Mouse (Mus musculus) CH12F3 (cell line): ENCODE results near the gene Zfyve28.

Experiments
- in situ Hi-C: fragments of 300-500 bp; cut with MboI; formaldehyde crosslinking; loops from 2 replicates; pipeline ENCODE4 v1.14.3; 2020; ENCODE audit warnings: low sequenced_read_pairs

Gene Zfyve28

DNA sequence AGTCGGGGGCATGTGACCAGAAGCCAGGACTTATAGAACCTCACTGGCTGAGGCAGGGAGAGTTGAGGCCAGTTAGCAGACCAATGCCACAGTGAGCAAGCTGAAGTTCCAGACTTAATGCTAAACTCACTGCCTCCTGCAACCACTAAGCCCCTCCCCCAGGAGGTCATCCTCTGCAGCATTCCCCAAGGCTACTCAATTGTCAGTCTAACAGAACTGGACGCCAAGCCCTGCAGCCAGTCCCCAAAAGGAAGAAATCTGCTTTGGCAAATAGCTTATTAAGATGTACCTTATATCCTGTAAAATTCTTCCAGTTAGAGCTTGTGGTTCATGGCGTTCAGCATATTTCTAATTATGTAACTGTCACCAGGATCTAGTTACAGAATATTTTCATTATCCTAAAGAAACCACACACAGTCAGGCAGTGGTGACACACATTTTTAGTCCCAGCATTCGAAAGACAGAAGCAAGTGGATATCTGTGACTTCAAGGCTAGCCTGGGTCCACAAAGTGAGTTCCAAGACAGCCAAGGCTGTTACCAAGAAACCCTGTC, 35.2 kb downstream of the Zfyve28 start:
- in situ Hi-C loops = loop anchor here (5.0 kb wide), 1 partner anchor 36 kb away; no protein-coding TSS in a partner anchor

DNA sequence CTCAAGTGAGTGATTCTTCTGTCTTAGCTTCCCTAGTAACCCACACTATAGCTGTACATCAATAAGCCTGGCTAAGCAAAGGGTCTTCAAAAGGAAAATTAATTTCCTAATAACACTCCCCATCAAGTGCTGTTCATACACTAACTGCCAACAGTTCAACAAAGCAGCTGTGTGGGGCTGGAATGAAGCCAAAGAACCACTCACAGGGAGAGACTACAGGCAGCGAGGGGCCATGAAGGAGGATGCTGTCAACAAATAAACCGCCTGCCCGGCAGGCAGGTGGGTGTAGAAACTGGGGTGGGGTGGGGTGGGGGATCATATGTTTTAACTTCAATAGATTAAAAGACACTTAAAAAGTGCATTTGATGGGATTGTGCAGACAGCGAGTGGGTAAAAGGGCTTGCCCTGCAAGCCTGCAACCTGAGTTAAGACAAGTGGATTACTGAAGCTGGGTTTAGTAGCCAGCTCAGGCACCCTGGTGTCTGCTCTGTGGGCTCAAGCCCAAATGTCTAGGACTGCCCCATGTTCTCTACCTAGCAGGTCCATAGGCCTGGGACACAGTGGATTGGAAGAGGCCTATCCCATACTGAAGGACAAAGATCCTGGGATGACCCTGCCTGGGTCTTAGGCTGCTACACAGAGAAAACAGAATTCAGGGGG, 35.8 kb downstream of the Zfyve28 start:
- in situ Hi-C loops = loop anchor here (5.0 kb wide), 1 partner anchor 35 kb away; no protein-coding TSS in a partner anchor

- in situ Hi-C loops = loop anchor here (5.0 kb wide), 1 partner anchor 34 kb away; no protein-coding TSS in a partner anchor
Measured at GRCm38 (mm10) chr5:34251794-34252193, 36.5 kb downstream of the Zfyve28 start.

GRCm38 (mm10) chr5:34250090-34250489, 38.2 kb downstream of the Zfyve28 start:
- in situ Hi-C loops = loop anchor here (5.0 kb wide), 1 partner anchor 33 kb away; no protein-coding TSS in a partner anchor

GRCm38 (mm10) chr5:34249132-34249531, 39.1 kb downstream of the Zfyve28 start:
- in situ Hi-C loops = no loop called here

- in situ Hi-C loops = no loop called here
Measured at GRCm38 (mm10) chr5:34246443-34246842, 41.8 kb downstream of the Zfyve28 start.

- in situ Hi-C loops = no loop called here
Measured at GRCm38 (mm10) chr5:34243062-34243461, 45.2 kb downstream of the Zfyve28 start.

DNA sequence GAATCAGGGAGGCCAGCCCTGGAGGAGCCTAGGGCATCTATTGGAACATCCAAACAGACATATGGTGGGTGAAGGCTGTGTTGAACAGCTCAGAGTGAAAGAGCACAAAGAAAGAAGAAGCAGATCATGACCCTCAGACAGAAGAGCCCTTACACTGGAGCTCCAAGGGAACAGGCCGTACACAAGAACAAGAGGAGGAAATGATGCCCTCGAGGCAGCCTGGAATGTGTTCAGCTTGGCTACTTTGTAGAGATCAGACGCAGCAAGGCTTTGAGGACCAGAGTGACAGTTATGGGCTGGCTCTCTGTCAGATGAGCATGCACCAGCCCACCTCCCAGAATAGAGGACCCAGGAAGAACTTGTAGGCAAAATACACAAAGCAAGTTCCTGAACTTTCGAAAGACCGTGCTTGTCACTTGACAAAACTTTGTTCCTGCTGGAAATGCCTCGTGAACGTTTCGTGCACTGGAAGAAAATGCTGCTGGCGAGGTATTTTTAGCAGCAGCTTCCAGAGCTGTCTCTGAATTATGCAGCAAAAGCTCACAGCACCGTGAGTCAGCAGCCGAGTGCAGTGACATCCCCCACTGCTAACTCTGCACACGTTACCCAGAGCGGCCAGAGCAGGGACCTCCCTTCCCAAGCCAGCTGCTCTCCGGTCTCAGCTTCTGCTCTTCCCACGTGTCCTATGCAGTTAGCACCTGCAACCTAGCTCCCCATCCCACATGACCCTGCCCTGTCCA, 45.9 kb downstream of the Zfyve28 start:
- in situ Hi-C loops = no loop called here

GRCm38 (mm10) chr5:34238444-34238843, 49.8 kb downstream of the Zfyve28 start:
- in situ Hi-C loops = no loop called here

DNA sequence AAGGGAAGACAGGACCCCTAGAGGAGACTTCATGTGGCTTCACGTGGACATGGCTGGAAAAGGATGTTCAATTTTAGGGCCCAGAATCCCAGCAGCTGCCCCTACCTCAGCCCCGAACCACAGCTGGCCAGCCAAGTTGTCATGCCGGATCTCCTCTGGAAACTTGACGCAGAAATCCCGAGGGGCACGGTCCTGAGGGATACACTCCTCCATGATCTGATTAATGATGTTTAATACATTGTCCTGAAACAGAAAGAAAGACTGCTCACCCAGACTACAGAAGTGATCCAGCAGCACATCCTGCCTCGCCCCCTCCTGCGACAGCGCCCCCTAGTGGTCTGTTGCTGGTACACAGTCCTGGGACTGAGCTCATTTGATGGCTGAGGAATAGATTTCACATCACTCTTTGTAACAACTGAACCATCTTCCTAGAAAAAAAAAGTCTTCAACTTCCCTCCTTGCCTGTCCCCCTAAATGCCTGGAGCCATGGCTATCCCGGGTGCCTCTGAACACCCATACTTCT, 52.3 kb downstream of the Zfyve28 start:
- in situ Hi-C loops = no loop called here

DNA sequence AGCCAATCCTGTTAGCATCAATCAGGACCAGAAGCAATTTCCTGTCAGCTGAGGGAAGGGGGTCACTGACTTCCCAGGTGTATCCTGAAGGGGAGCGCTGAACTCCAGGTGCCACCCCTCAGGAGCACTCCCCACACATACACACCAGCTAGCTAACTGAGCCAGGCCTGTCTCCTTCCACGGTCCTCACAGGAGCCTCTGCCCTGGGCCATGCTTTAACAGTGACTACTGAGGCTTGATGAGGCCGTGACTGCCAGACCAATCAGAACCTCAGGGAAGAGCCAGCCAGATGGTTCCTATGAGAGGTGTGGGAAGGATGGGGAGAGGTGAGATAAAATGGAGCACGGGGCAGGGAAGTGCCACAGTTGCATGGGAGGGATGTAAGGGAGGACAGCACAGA, 53.2 kb downstream of the Zfyve28 start:
- in situ Hi-C loops = no loop called here

GRCm38 (mm10) chr5:34233221-34233515, 55.1 kb downstream of the Zfyve28 start:
- in situ Hi-C loops = no loop called here

GRCm38 (mm10) chr5:34232481-34233220, 55.6 kb downstream of the Zfyve28 start:
- in situ Hi-C loops = no loop called here

- in situ Hi-C loops = no loop called here
Measured at GRCm38 (mm10) chr5:34231901-34232300, 56.3 kb downstream of the Zfyve28 start.

DNA sequence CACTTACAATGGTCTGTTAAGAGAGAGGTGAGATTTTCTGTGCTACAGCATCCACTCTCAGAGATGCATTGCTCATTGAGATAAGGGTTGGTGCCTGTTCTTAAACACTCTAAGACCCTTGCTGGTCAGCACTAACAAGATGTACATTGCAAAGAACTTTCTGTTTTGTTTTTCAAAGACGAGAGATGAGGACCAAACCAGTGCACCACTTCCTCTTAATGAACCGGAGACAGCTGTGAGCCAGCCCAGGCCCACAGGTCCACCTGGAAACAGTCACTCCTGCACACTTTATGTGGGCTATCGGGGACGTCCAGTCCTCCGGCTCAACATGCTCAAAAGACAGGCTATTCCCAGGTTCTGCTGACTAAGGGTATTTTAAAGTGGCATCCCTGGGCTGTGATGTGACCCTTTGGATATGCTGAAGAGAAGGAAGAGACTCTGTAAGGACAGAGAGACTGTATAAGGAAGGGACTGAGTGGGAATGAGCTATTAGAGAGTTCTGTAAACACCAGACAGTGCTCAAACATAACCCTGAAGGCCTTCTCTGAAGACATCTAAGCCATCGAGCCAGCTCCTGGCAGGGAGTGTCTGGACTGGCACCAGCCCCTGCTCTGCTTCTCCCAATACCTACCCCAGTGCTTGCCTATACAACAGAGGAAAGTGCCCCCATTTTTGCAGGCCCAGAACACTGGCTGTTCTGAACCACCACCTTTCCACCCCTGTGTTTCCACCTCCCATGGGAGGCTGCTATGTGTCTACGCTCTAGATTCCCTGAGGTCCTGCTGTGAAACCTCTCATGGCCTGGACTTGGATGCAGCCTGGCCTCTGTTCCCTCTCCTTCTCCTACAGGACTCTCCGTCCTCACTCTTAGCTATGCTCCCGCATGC, 57.4 kb downstream of the Zfyve28 start:
- in situ Hi-C loops = no loop called here

GRCm38 (mm10) chr5:34229503-34229902, 58.7 kb downstream of the Zfyve28 start:
- in situ Hi-C loops = no loop called here

DNA sequence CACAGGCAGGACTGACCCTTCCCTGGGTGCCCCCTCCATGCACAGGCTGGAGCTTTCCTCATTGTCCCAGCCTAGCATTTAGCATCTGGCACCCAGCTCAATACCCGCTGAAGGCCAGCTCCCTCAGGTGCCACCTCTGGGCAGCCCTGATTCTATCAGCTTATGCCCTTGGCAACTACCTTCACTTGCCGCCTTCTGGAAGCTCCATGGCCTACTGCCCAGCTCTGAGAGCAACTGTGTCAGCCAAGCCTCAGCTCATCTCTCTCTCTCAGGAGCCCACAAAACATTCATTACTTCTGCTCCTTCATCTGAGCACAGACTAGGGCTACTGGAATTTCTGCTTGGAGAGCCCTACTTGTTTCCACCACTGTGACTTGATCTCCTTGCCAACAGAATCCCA, 62.7 kb downstream of the Zfyve28 start:
- in situ Hi-C loops = no loop called here

DNA sequence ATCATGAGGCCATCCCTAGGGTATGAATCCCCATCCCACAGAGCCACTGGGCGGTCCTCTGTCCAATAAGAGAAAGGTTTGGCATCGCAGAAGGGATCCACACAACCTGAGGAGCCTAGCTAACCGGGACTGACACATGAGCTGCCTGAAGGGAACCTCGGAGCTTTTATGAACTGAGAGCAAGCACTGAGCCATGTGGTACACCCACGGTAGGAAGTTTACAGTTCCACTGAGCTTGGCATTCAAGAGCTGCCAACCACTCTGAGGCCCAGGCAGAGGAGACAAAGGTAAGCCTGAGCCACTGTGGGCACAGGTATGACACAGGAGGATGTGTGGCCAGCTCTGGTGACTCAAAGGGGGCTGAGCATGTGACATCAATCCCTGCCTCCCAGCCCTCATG, 63.7 kb downstream of the Zfyve28 start:
- in situ Hi-C loops = no loop called here

GRCm38 (mm10) chr5:34220001-34220400, 68.2 kb downstream of the Zfyve28 start:
- in situ Hi-C loops = no loop called here

DNA sequence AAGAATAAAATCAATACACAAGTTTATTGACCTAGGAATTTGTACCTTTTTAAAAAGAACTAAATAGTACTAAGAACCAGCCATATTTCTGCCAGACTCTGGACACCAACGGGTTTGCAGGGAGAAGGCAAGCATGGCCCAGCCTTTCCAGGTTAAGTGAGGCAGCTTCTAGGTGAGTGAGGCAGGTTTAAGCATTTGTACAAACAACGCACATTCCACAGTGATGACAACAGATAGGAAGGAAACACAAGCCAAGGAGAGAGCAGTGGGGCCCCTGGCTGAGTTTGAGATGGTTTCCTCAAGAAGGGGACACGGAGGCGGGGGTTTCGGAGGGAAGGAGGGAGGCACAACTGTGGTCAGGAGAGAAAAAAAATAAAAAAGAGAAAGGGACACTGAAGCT, 69.6 kb downstream of the Zfyve28 start:
- in situ Hi-C loops = loop anchor here (5.0 kb wide), 1 partner anchor 34 kb away; no protein-coding TSS in a partner anchor
